Mouse (Mus musculus) urinary bladder, postnatal 14 days (tissue): ENCODE measurements around the gene Gtsf1l.

Experiments
- DNase-seq: peaks from one replicate; pipeline ENCODE4 v3.0.0; 2021; ENCODE audit warnings: low spot score

Gene Gtsf1l

DNA sequence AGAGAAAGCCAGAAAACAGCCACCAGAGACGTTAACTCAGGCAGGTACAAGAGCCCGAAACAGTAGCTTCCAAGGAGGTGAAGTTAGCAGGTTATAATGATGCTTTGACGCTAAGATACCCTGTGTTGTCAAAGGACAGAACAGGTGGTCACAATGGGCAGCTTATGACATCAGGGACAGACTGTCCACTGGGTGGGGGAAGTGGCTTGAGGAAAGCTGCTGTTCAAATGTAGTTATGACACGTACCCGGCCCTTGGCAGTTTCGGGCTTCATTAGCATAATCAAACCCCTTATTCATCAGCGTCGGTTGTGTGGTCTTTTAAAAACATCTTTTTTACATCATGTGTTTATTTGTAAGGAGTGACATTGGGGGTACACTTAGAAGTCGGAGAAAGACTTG lies at the start of gene Gtsf1l:
Gene Gtsf1l, minus strand, starts transcription at position 128 of the 400 bp plus-strand sequence.
- DNase-seq, result no peak

DNA sequence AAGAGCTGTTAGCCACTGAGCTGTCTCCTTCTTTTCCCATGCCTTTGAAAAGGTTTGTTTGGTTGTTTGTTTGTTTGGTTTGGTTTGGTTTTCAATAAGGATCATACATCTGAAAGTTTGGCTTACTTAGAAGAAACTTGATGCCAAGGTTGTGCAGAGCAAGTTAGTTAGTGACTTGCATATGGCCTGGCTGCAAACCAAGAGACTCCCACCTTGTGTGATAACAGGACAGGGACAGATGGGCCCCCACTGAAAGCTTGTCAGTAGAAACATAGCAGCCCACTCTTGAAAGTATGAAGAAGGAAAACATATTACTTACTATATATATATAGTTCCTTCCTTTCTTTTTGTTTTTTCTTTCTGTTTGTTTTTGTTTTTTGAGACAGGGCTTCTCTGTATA lies 49.3 kb upstream of the Gtsf1l start:
- no peak for DNase-seq

DNA sequence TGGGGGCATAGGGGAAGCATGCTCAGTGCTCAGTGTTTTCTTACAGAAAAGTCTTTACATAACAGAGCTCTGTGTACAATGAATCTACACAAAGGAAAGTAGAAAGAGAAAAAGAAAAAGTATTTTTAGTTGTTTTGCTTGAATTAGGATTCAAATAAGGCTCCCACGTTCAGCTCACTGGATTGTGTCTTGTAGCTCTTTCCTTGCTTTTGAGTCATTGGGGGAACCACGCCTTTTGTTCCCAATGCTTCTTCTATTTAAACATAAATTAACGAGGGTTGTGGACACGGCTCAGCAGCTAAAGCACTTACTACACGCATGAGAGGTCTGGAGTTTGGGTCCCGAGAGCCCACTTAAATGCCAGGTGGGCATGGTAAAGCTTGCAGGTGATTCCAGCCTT lies 48.3 kb upstream of the Gtsf1l start:
- no peak for DNase-seq

DNA sequence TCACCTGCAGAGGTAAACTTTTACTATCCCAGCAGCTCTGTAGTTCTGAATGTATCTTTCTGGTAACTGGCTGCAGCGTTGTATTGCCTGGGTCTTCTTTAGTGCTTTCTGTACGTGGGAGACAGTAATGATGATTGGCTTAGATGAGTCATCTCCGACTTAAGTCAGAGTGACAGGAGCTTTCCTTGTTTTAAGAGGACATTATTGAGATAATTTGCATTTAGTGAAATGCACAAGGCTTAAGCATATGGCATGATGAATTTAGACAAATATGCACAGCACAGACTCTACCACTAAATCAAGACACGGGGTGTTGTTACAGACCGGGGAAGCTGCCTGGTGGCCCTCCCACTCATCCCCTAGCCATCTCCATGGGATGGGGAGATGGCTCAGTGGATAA lies 44.7 kb upstream of the Gtsf1l start:
- DNase-seq, result no peak

DNA sequence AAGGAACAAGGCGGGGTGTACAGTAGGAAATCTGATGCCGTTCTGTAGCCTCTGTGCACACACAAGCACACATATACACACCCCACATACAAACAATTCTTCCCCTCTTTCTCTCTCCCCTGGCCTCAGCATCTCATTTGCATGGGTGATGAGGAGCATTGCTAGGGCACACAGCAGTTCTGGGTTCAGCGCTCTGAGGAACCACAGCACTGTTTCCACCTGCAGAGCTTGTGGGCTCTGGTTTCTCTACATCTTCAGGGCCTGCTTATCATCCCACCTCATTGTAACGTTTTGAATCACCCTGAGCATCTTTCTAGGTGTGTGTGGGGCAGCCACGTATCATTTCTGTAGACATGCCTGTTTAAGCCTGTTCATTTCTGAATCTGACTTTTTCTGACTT lies 43.2 kb upstream of the Gtsf1l start:
- DNase-seq, result no peak

DNA sequence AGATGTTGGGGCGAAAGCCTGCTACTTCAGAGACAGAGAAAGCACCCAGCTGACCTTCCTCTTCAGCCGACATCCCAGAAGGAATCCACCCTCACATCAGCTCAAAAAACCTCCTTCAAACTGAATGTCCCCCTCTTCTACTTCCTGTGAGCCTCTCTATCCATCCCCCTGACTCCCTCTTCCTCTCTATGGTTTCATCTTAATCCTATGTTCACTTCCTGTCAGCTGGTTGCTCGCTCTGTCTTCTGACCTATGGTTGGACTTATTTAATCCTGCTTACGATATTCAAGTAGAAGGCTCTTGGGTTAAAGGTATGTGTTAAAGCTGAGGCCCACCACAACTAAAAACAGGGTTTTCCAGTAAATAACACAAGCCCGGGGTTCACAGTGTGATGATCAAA lies 35.8 kb upstream of the Gtsf1l start:
- DNase-seq, result no peak

DNA sequence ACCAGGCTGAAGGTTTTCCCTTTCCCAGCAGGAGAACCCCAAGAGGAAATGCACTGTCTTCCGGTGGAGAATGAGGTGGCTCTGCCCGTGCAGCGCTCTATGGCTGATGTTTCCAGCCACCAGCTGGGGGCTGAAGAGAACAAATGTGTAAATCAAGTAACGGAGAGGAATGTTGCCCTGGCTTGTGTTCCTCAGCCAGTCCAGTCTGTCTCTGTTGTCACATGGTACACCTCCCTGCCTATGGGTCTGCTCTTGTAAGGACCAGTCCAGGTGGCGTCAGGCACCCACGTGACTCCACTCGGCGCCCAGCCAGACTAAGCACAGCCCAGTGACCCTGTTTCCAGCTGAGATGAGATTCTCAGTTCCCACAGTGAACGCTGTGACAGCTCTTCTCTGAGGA lies 34.7 kb upstream of the Gtsf1l start:
- peak; percentile 26 for DNase-seq

DNA sequence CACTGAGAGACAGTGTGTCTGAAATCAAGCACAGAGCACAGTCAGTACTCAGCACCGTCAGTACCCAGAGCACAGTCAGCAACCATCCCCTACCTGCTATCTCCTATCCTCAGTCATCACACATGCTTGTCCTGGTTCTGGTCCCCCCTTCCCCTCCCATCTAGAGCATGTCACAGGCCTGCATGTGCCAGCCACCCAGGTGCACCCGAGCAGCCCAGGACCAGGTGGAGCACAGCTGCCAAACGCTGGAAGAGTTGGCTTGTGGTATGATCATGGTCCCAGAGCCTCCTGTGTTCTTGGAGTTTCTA lies 33.7 kb upstream of the Gtsf1l start:
- no peak for DNase-seq

DNA sequence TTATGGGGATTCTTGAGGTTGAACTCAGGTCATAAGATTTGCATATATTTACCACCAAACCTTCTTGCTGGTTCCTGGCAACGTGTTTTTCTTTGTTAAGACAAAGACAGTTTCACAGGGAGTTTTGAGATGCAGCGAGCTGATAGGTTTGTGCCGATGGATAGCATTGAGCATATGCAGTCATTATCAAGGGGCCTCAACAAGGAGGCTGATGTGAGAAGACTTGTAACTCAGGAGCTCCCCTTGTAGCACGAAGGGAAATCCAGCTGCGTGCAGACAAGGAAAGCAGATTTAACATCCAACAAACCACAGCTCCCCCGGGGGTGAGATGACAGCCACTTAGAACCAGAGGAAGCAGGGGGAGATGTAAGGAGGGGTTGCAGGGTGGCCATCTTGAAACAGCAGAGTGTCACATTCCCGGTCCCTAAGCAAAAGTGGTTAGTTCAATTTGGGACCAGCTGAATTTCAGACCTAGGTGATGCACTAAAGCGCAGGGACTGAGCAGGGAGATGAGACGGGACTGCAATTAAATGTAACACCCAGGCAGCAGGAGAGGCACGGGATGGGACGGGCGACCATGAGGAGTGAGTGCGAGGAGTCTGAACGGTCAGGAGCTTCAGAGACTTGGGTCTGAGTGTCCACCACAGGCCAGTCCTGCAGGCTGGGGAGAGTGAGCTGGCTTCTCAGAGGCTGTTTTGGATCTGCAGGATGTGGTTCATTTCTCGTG lies 33.1 kb upstream of the Gtsf1l start:
- DNase-seq, result no peak

DNA sequence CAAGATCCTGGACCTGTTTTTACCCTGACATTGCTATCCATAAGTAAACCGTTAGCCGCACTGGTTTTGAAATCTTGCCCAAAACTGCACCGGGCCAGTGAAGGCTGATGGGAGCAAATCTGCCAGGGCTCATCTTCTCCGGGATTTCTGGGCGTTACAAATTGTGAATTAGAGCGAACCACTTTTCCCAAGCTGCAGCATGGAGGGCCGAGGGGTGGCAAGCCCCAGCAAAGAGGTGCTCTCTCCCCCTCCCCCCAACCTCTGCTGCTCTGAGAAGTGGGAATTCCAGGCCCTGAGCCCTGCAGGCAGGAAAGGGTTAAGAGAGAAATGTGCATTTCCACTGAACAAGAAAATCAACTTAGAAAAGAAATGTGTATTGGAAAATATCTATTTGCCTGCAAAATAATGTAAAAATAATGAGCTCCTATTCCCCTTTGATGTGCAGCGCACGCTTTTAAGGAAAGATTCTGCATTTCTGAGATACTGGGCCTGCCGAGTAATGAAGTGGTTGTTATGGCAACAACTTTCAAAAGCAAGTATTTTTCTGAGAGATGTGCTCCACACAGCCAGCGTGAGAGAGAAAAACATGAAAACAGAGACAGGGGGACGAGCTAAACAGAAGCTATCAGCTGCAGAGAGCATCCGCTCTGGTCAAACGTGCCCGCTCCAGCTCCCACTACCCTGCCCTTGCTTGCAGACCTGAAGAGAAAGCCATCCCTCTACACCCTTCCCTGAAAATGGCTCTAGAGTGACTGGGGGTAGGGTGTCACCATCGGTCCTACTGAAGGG lies 24.0 kb upstream of the Gtsf1l start:
- DNase-seq, result no peak

DNA sequence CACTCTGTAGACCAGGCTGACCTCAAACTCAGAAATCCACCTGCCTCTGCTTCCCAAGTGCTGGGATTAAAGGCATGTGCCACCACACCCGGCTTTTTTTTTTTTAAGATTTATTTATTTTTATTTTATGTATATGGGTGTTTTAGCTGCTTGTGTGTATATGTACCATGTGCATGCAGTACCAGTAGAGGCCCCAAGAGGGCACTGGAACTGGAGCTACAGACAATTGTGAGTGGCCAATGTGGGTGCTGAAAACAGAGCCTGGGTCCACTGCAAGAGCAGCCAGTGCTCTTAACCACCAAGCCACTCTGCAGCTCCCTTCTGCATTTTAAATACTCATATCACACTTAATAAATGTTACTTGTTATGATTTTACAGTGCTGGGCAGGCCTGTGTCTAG lies 23.1 kb upstream of the Gtsf1l start:
- DNase-seq, result no peak

DNA sequence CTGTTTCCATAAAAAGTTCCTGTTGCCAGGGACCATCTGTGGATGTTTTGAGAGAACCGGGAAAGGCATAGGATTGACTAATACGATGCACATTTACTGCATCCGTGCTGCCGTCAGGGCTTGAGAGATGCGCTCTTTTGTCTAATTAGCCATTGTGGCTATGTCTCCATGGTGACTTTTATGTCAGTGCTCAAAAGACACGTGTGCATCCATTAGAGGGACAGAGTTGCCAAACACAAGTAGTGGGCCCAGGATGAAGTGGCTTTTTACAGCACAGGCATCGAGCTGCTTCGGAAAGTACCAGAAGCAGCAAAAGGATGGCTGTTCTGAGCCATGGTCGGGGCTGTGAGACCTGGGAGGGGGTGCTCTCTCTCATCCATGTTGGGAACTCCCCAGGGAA lies 20.7 kb upstream of the Gtsf1l start:
- no peak for DNase-seq

DNA sequence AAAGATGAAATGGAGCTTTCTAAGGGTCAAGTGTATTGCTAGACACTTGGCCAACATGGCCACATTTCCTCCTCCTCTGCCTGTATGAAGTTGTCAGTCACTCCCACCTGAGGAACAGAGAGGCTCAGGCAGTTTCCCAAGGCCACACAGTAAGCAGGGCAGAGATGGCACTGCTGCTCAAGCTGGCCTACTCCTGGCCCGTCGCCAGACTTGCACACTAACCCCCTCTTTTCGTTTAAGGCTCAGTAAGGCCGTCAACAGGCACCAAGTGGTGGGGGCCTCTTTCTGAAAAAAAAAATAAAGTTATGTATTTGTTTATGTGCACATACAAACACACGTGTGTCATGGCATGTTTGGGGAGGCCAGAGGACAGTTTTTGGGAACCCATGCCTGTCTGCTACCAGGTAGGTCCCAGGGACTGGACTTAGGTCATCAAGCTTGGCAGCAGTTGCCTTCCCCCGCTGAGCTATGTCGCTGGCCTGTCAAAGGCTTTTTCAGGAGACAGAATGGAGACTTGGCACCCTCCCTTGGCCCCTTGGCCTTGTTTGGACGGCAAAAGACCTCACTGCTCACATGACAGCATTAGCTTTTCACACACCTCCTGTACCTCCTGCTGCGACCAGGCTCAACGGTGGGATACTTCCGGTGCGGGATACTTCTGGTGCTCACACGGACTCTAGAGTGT lies 16.6 kb upstream of the Gtsf1l start:
- DNase-seq, result no peak

DNA sequence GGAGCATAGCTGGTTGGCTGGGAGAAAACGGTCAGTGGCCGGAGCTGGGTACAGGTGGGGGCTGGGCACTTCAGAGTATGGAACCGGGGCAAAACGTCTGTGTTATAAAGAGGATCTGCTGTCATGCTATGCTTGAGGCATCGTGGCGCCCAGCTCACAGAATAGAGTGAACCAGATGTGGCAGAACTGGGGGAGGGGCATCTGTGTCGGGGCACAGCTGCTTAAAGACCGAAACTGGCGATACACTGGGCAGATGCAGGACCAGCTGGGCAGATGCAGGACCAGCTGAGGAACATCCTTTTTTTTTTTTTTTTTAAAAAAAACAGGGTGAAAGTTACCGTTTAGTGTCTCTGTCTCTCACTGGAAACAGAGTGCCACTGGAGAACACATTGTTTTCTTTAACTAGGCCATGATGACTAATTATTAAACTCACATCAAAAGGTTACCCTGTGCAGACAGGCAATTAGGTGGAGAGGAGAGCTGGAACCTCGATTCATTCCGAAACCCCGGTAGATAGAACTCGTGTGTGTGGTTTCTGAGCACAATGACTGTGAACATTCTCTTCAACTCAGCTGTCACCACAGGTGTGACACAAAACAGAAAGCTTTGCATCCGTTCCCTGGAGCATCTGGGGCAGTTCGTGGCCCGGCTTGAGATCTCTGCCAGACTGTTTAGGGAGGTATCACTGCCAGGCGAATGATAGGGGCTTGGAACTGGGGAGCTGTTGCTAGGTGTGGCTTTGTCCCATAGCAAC lies 15.4 kb upstream of the Gtsf1l start:
- DNase-seq, result no peak

DNA sequence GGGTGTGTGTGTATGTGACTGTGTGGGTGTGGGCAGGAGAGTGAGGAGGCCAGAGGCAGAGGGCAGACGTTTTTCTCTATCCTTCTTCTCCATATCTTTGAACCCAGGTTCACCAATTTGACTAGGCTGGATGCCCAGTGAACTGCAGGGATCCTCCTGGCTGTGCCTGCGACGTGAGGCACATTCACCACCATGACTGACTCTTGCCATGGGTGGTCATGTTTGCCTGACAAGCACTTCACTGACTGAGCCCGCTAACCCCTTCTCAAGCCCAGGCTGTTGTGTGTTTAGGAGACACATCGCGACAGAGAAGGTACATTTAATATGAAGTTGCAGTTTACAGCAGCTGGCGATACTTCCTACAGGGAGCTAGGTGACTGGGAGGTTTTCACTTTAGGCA lies 14.6 kb upstream of the Gtsf1l start:
- DNase-seq, result no peak

DNA sequence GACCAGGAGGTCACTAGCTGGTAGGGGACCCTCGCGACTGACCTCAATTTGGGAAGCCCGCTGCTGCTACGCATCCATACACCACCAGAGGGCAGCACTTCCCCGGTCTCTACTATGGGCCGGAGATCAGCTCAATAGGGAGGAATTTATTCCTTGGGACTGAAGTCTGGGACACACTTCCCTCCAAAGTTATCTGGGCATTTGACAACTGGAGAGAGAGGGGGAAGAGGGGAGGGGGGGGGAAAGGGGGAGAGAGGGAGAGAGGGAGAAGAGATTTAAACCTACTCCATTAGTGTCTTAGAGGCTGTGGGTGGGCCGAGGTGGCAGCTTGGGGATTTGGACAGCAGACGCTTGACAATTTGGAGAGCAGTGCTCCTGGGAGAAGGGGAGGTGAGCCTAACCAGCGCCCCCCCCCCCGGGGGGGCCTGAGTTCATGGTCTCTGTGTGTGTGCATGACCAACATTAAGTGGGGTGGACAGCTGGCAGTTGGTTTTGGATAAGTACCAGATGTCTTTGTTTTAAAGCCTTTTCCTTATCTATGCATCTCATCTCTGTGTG lies 14.1 kb upstream of the Gtsf1l start:
- peak; percentile 58 for DNase-seq

DNA sequence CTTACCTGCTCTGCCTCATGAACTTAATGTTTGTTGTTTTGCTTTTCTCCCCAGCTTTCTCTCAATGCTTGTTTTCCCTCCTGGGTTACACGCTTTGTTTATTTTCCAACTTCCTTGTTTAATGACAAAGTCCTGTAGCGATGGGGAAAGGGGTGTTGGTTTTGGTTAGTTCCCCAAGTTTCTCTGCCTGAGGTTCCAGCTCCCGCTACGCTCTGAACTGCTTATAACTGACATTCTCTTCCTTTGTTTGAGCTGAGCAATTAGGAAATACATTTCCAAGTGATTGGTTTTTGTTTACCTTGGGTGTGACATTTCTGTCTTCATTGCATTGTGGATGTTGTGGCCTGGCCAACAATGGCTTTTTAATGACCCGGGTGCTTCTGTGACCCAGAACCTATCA lies 12.9 kb upstream of the Gtsf1l start:
- no peak for DNase-seq

DNA sequence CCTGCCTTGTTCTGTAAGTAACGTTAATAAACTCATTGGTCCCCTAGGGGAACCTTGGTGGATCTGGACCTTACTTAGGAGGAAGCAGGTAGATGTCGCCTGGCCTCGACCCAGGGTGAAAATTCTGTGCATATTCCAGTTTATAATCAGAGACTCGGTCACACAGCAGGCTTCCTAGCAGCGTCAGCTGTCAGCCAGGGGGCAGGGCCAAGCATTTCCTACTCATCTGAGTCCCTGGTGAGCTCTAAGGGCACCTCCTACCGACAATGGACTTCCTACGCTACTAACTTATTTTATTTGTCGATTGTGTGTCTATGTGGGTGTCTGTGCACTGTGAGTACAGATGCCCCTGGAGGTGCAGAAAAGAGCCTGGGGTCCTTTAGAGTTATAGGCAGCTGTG lies 12.3 kb upstream of the Gtsf1l start:
- DNase-seq, result no peak

DNA sequence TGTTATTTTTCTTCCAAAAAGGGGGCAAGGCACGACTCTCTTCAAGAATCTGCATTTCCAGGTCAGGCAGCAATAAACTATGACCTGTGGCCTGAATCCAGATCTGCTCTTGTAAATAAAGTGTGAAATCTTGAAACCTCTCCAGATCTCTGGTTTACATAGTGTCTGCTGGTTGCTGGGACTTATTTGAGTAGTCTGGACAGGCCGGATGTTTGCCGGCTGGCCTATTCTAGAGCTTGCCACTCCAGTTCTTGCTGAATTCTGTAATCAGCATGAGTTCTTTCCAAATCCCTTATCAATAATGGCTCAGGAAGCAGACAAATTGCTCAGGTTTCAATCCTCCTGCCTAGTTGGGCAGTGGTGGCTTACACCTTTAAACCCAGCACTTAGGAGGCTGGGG lies 8.1 kb upstream of the Gtsf1l start:
- no peak for DNase-seq

DNA sequence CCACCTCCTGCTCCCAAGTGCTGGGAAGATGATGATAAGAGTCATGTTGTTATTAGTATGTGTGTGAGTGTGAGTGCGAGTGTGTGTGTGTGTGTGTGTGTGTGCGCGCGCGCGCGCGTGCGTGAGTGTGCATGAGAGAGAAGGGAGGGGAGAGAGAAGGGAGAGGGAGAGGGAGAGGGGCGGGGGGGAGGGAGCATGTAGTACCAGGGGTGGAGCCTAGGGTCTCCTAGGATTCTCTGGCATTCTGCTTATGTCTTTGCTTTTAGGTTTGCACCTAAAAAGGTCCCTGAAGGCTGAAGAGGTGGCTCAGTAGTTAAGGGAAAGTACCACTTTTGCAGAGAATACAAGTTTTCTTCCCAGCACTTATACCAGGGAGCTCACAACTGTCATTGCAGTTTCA lies 7.3 kb upstream of the Gtsf1l start:
- no peak for DNase-seq

DNA sequence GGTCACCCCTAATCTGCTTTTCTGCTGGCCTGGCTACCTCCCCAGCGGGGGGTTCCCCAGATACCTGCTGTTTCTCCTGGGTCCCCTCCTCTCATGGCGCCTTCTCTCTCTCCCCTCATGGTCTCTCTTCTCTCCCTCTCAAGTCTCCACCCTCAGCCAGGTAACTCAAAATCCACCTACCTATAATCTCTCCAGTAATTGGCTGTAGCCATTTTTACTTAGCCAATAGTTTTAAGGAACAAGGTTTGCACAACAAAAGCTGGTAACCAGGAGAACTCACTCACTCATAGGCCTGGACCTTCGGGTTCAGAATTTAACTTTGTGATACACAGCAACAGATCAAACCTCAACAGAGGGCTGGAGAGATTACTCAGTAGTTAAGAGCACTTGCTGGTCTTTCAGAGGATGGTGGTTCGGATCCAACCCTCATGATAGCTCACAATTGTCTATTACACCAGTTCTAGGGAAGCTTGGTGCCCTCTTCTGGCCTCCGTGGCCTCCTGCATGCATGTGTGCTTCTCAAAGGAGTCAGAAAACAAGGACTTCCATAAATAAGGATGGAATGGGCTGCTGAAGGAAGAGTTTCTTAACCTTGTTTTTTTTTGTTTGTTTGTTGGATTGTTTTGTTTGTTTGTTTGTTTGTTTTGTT lies 1.9 kb upstream of the Gtsf1l start:
- DNase-seq, result no peak

DNA sequence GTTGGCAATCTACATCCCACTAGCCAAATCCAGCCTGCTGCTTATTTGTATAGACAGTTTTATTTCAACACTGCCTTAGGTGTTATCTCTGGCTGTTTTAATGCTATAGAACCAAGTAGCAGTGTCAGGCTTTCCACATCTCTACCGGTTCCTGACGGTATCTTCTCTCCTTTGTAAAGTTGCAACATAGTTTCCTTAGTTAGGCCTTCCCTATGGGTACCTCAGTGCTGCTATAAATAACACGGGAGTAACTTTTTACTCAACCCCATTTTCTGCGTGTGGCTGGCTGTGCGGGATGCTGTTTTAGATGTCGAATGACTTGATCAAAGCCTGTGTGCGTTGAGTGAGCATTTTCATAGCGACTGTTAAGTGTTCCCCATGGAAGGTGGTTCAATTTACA lies 1.1 kb downstream of the Gtsf1l start:
- no peak for DNase-seq
